Mouse (Mus musculus): ENCODE results near the gene Usp54. TPM values are rescaled to one million over a fixed set of nuclear protein-coding genes. Genes with fewer than 3 reads are reported as not detected.
"Not testable (repeated sequence)": the region's sequence is repeated elsewhere in the genome, so short reads cannot be mapped to it uniquely, and the experiment has no call there.

Usp54 gene
- polyA plus RNA-seq, 1 experiment: 1.9 TPM

- Histone ChIP-seq H3K27me3 (ENCODE audit: control insufficient read depth, insufficient read depth, low read length) (no peaks in the 10 kb centered on the region), H3K4me1 (ENCODE audit: control insufficient read depth, insufficient read depth, insufficient read length) (no peaks in the 10 kb centered on the region), H3K4me3 (ENCODE audit: extremely low read depth, insufficient read depth, insufficient read length) (no peak overlapping the region), H3K27ac (ENCODE audit: insufficient read depth, low read length) (no peak overlapping the region), H3K36me3 (ENCODE audit: control insufficient read depth, insufficient read depth, low read length) (no peaks in the 10 kb centered on the region)
- no peak for DNase-seq (ENCODE audit: low read depth in 1 of 2, low spot score in 2 of 2)
- no peak for TF ChIP-seq POLR2A (IDR thresholded peaks at IDR 0.05; ENCODE audit: low read depth, low read length)
- TF ChIP-seq CTCF (IDR thresholded peaks at IDR 0.05; ENCODE audit: extremely low read depth, insufficient read depth, insufficient read length, insufficient replicate concordance): no peak
- 86% methylated on average over 1 of the region's 1 CpGs for WGBS
Measured at GRCm38 (mm10) chr14:20601287-20601686, 39.6 kb downstream of the Usp54 start.

GRCm38 (mm10) chr14:20600203-20600602 is 40.7 kb downstream of the Usp54 start:
- H3K4me1 ChIP-seq (ENCODE audit: control insufficient read depth, insufficient read depth, insufficient read length): no peaks in the 10 kb centered on the region
- no peaks in the 10 kb centered on the region for H3K36me3 ChIP-seq (ENCODE audit: control insufficient read depth, insufficient read depth, low read length)
- TF ChIP-seq POLR2A (IDR thresholded peaks at IDR 0.05; ENCODE audit: low read depth, low read length) (no peak), CTCF (IDR thresholded peaks at IDR 0.05; ENCODE audit: extremely low read depth, insufficient read depth, insufficient read length, insufficient replicate concordance) (no peak)
- H3K27ac ChIP-seq (ENCODE audit: insufficient read depth, low read length): no peak overlapping the region
- WGBS: 81% methylated on average over 2 of the region's 2 CpGs
- DNase-seq (ENCODE audit: low read depth in 1 of 2, low spot score in 2 of 2): no peak
- H3K4me3 ChIP-seq (ENCODE audit: extremely low read depth, insufficient read depth, insufficient read length): no peak overlapping the region
- H3K27me3 ChIP-seq (ENCODE audit: control insufficient read depth, insufficient read depth, low read length): no peaks in the 10 kb centered on the region

- WGBS: 81% methylated on average over 2 of the region's 2 CpGs
- no peaks in the 10 kb centered on the region for H3K4me1 ChIP-seq (ENCODE audit: control insufficient read depth, insufficient read depth, insufficient read length)
- no peak overlapping the region for H3K27ac ChIP-seq (ENCODE audit: insufficient read depth, low read length)
- H3K36me3 ChIP-seq (ENCODE audit: control insufficient read depth, insufficient read depth, low read length): no peaks in the 10 kb centered on the region
- DNase-seq (ENCODE audit: low read depth in 1 of 2, low spot score in 2 of 2): no peak
- TF ChIP-seq POLR2A (IDR thresholded peaks at IDR 0.05; ENCODE audit: low read depth, low read length) (no peak), CTCF (IDR thresholded peaks at IDR 0.05; ENCODE audit: extremely low read depth, insufficient read depth, insufficient read length, insufficient replicate concordance) (no peak)
- H3K27me3 ChIP-seq (ENCODE audit: control insufficient read depth, insufficient read depth, low read length): no peaks in the 10 kb centered on the region
- H3K4me3 ChIP-seq (ENCODE audit: extremely low read depth, insufficient read depth, insufficient read length): no peak overlapping the region
Measured at GRCm38 (mm10) chr14:20599542-20599941, 41.3 kb downstream of the Usp54 start.

- no peak for TF ChIP-seq POLR2A (IDR thresholded peaks at IDR 0.05; ENCODE audit: low read depth, low read length)
- no peak for TF ChIP-seq CTCF (IDR thresholded peaks at IDR 0.05; ENCODE audit: extremely low read depth, insufficient read depth, insufficient read length, insufficient replicate concordance)
- H3K36me3 ChIP-seq (ENCODE audit: control insufficient read depth, insufficient read depth, low read length): no peaks in the 10 kb centered on the region
- H3K4me3 ChIP-seq (ENCODE audit: extremely low read depth, insufficient read depth, insufficient read length): no peak overlapping the region
- DNase-seq (ENCODE audit: low read depth in 1 of 2, low spot score in 2 of 2): no peak
- H3K27me3 ChIP-seq (ENCODE audit: control insufficient read depth, insufficient read depth, low read length): no peaks in the 10 kb centered on the region
- H3K27ac ChIP-seq (ENCODE audit: insufficient read depth, low read length): no peak overlapping the region
- WGBS: 82% methylated on average over 3 of the region's 3 CpGs
- no peaks in the 10 kb centered on the region for H3K4me1 ChIP-seq (ENCODE audit: control insufficient read depth, insufficient read depth, insufficient read length)
Measured at GRCm38 (mm10) chr14:20595781-20596180, 45.1 kb downstream of the Usp54 start.

GRCm38 (mm10) chr14:20587458-20587857 is 53.4 kb downstream of the Usp54 start:
- no peak for DNase-seq (ENCODE audit: low read depth in 1 of 2, low spot score in 2 of 2)
- TF ChIP-seq CTCF (IDR thresholded peaks at IDR 0.05; ENCODE audit: extremely low read depth, insufficient read depth, insufficient read length, insufficient replicate concordance) (no peak), POLR2A (IDR thresholded peaks at IDR 0.05; ENCODE audit: low read depth, low read length) (no peak)
- WGBS: 79% methylated on average over 5 of the region's 5 CpGs
- H3K4me1 ChIP-seq (ENCODE audit: control insufficient read depth, insufficient read depth, insufficient read length): no peaks in the 10 kb centered on the region
- H3K27me3 ChIP-seq (ENCODE audit: control insufficient read depth, insufficient read depth, low read length): no peaks in the 10 kb centered on the region
- no peak overlapping the region for H3K27ac ChIP-seq (ENCODE audit: insufficient read depth, low read length)
- no peaks in the 10 kb centered on the region for H3K36me3 ChIP-seq (ENCODE audit: control insufficient read depth, insufficient read depth, low read length)
- H3K4me3 ChIP-seq (ENCODE audit: extremely low read depth, insufficient read depth, insufficient read length): no peak overlapping the region

GRCm38 (mm10) chr14:20578822-20579407 is 61.9 kb downstream of the Usp54 start:
- H3K27ac ChIP-seq (ENCODE audit: insufficient read depth, low read length): no peak overlapping the region
- TF ChIP-seq POLR2A (IDR thresholded peaks at IDR 0.05; ENCODE audit: low read depth, low read length) (no peak), CTCF (IDR thresholded peaks at IDR 0.05; ENCODE audit: extremely low read depth, insufficient read depth, insufficient read length, insufficient replicate concordance) (no peak)
- no peaks in the 10 kb centered on the region for H3K27me3 ChIP-seq (ENCODE audit: control insufficient read depth, insufficient read depth, low read length)
- H3K4me1 ChIP-seq (ENCODE audit: control insufficient read depth, insufficient read depth, insufficient read length): no peaks in the 10 kb centered on the region
- no peak for DNase-seq (ENCODE audit: low read depth in 1 of 2, low spot score in 2 of 2)
- 82% methylated on average over 6 of the region's 6 CpGs for WGBS
- no peak overlapping the region for H3K4me3 ChIP-seq (ENCODE audit: extremely low read depth, insufficient read depth, insufficient read length)
- H3K36me3 ChIP-seq (ENCODE audit: control insufficient read depth, insufficient read depth, low read length): no peaks in the 10 kb centered on the region

GRCm38 (mm10) chr14:20576179-20576578 is 64.7 kb downstream of the Usp54 start:
- WGBS: 60% methylated on average over 7 of the region's 7 CpGs
- DNase-seq (ENCODE audit: low read depth in 1 of 2, low spot score in 2 of 2): peak; percentile 39 to 71
- no peaks in the 10 kb centered on the region for H3K36me3 ChIP-seq (ENCODE audit: control insufficient read depth, insufficient read depth, low read length)

GRCm38 (mm10) chr14:20573196-20573595 is 67.7 kb downstream of the Usp54 start:
- H3K36me3 ChIP-seq (ENCODE audit: control insufficient read depth, insufficient read depth, low read length); H3K27ac ChIP-seq (ENCODE audit: insufficient read depth, low read length); H3K4me3 ChIP-seq (ENCODE audit: extremely low read depth, insufficient read depth, insufficient read length); H3K27me3 ChIP-seq (ENCODE audit: control insufficient read depth, insufficient read depth, low read length); H3K4me1 ChIP-seq (ENCODE audit: control insufficient read depth, insufficient read depth, insufficient read length); DNase-seq (ENCODE audit: low read depth in 1 of 2, low spot score in 2 of 2): not testable (repeated sequence)
- 97% methylated on average over 3 of the region's 3 CpGs for WGBS

More at GRCm38 (mm10) chr14:20576179-20576578, 64.7 kb downstream of the Usp54 start:
- no peaks in the 10 kb centered on the region for H3K27me3 ChIP-seq (ENCODE audit: control insufficient read depth, insufficient read depth, low read length)
- no peaks in the 10 kb centered on the region for H3K4me1 ChIP-seq (ENCODE audit: control insufficient read depth, insufficient read depth, insufficient read length)
- H3K4me3 ChIP-seq (ENCODE audit: extremely low read depth, insufficient read depth, insufficient read length): no peak overlapping the region
- no peak overlapping the region for H3K27ac ChIP-seq (ENCODE audit: insufficient read depth, low read length)
- TF ChIP-seq CTCF (IDR thresholded peaks at IDR 0.05; ENCODE audit: extremely low read depth, insufficient read depth, insufficient read length, insufficient replicate concordance) (peak; percentile 48; the same call in 1 of the 2 replicates), POLR2A (IDR thresholded peaks at IDR 0.05; ENCODE audit: low read depth, low read length) (no peak)

All from spleen, adult 2 months (tissue).